Mouse (Mus musculus) liver, embryonic 14 days (tissue): ENCODE measurements around the gene Dazl. TPM values are rescaled to one million over a fixed set of nuclear protein-coding genes. Genes with fewer than 3 reads are reported as not detected.

Experiments used
- polyA plus RNA-seq: library from polyadenylated mRNA; depleted of rRNA; stranded (reverse); fragments of >200 nt; gene quantifications from 2 replicates; pipeline ENCODE4 v1.2.3, GENCODE M21; 2012; rRNA removed

Gene Dazl
- 0.01 and 0.08 TPM in 2 replicates for polyA plus RNA-seq

GRCm38 (mm10) chr17:50293241-50293731 is at the start of gene Dazl:
Gene Dazl (minus strand): TSS chr17:50293636.

Other genes with a start within 250 kb of the Dazl start
- 2.0 and 2.3 TPM in 2 replicates for gene Rftn1, start 103.0 kb downstream of the Dazl start, polyA plus RNA-seq
- 1.8 and 2.1 TPM in 2 replicates for gene Plcl2, start 215.8 kb upstream of the Dazl start, polyA plus RNA-seq